Mouse (Mus musculus): ENCODE measurements at regions not wholly inside any gene's neighbourhood (a gene's known extent, or its start where the extent isn't known, plus 50 kb on each side); places are given as distances from the start of the nearest gene placed in this dataset.
"Not testable (repeated sequence)": the region's sequence is repeated elsewhere in the genome, so short reads cannot be mapped to it uniquely, and the experiment has no call there.

GRCm38 (mm10) chr17:17197229-17197628, 76.0 kb downstream of the Zfp97 start:
- not testable (repeated sequence) for H3K27me3 ChIP-seq (ENCODE audit: control insufficient read depth, insufficient read depth, low read length); H3K36me3 ChIP-seq (replicated peaks; ENCODE audit: control insufficient read depth, insufficient read depth); DNase-seq (ENCODE audit: low spot score); H3K4me2 ChIP-seq (replicated peaks); H3K4me1 ChIP-seq (replicated peaks; ENCODE audit: control insufficient read depth, insufficient read depth, low read length); ATAC-seq (ENCODE audit: low FRiP score); H3K4me3 ChIP-seq (replicated peaks; ENCODE audit: low read length); H3K27ac ChIP-seq; H3K9ac ChIP-seq
- WGBS, result 100% methylated on average over 1 of the region's 2 CpGs
- peaks cover 62% of the 10 kb centered on the region for H3K9me3 ChIP-seq (ENCODE audit: control insufficient read depth, low read length)

GRCm38 (mm10) chr17:17229069-17229468, 107.9 kb downstream of the Zfp97 start:
- 38% methylated on average over 2 of the region's 2 CpGs for WGBS
- Histone ChIP-seq H3K9me3 (ENCODE audit: control insufficient read depth, low read length) (0 out of 2 replicates have a peak, but pooled peaks cover 6% of the 10 kb centered on the region), H3K4me2 (replicated peaks) (no peak overlapping the region), H3K27ac (no peak overlapping the region), H3K4me1 (replicated peaks; ENCODE audit: control insufficient read depth, insufficient read depth, low read length) (no peaks in the 10 kb centered on the region), H3K27me3 (ENCODE audit: control insufficient read depth, insufficient read depth, low read length) (no peaks in the 10 kb centered on the region), H3K36me3 (replicated peaks; ENCODE audit: control insufficient read depth, insufficient read depth) (no peaks in the 10 kb centered on the region), H3K4me3 (replicated peaks; ENCODE audit: low read length) (no peak overlapping the region), H3K9ac (no peak overlapping the region)
- no peak for ATAC-seq (ENCODE audit: low FRiP score)
- DNase-seq (ENCODE audit: low spot score), result no peak

GRCm38 (mm10) chr17:17234329-17235185, 113.3 kb downstream of the Zfp97 start:
- not testable (repeated sequence) for H3K9me3 ChIP-seq (ENCODE audit: control insufficient read depth, low read length); H3K4me1 ChIP-seq (replicated peaks; ENCODE audit: control insufficient read depth, insufficient read depth, low read length); H3K36me3 ChIP-seq (replicated peaks; ENCODE audit: control insufficient read depth, insufficient read depth); H3K27me3 ChIP-seq (ENCODE audit: control insufficient read depth, insufficient read depth, low read length)
- under 1% methylated on average over 20 of the region's 22 CpGs for WGBS
- Histone ChIP-seq H3K4me2 (replicated peaks) (peak overlapping the region; percentile 61), H3K27ac (peak overlapping the region; percentile 84), H3K9ac (peak overlapping the region; percentile 66), H3K4me3 (replicated peaks; ENCODE audit: low read length) (peak overlapping the region; percentile 42)
- peak; percentile 95 for DNase-seq (ENCODE audit: low spot score)
- peak; percentile 100 for ATAC-seq (ENCODE audit: low FRiP score)

GRCm38 (mm10) chr17:17235186-17235482, 113.9 kb downstream of the Zfp97 start:
- H3K27me3 ChIP-seq (ENCODE audit: control insufficient read depth, insufficient read depth, low read length); H3K9me3 ChIP-seq (ENCODE audit: control insufficient read depth, low read length); H3K36me3 ChIP-seq (replicated peaks; ENCODE audit: control insufficient read depth, insufficient read depth); H3K4me1 ChIP-seq (replicated peaks; ENCODE audit: control insufficient read depth, insufficient read depth, low read length); ATAC-seq (ENCODE audit: low FRiP score): not testable (repeated sequence)
- WGBS, result 1% methylated on average over 5 of the region's 5 CpGs
- H3K27ac ChIP-seq, result peak overlapping the region; percentile 29
- H3K4me3 ChIP-seq (replicated peaks; ENCODE audit: low read length), result peak overlapping the region; percentile 42
- peak overlapping the region; percentile 61 for H3K4me2 ChIP-seq (replicated peaks)
- DNase-seq (ENCODE audit: low spot score), result peak; percentile 29
- peak overlapping the region; percentile 56 for H3K9ac ChIP-seq

Data from hindbrain, embryonic 14.5 days (tissue).